Mouse (Mus musculus) liver, adult 2 months (tissue): Measurements from ENCODE around the gene Xylt1.

ENCODE experiments used
- CTCF ChIP-seq: fragments of 200-500 bp; IDR thresholded peaks from 2 replicates; pipeline ENCODE4 v1.5.1; 2011; ENCODE audit warnings: low read depth, low read length, control low read depth
- POLR2A ChIP-seq: fragments of 200-500 bp; IDR thresholded peaks from 2 replicates; pipeline ENCODE4 v1.6.1; 2011; ENCODE audit warnings: low read length, control low read depth; ENCODE audit not compliant: insufficient read depth; ENCODE audit errors: extremely low read depth

DNA sequence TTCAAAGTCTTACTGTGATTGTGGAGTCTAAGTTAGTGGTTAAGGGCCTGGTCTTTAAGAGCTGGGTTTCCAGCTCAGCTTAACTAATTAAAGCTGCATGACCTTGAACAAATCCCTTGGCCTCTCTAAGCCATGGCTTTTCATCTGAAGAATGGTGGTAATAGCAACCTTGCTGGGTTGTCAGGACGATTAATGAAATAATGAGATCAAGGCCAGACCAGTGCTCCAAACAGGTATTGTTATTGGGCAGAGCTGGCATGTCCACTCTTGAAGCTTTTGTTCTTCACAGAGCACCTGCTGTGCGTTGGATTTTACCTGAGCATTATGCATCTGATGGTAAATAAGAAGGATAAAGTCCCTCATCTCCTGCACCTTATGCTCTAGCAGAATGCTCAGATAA lies 208.6 kb downstream of the Xylt1 start:
- TF ChIP-seq POLR2A = no peak
- no peak for TF ChIP-seq CTCF
